Mouse (Mus musculus) CH12.LX (cell line): ENCODE data around the gene Commd3. TPM values are rescaled to one million over a fixed set of nuclear protein-coding genes. Genes with fewer than 3 reads are reported as not detected.

ENCODE experiments used
- DNase-seq: peaks from one replicate; pipeline ENCODE4 v3.0.0-alpha.2; 2013; ENCODE audit errors: extremely low read depth
- H3K27ac ChIP-seq: 2 replicates; pipeline ENCODE4 v1.5.1; 2012; ENCODE audit warnings: low read depth, mild to moderate bottlenecking, control low read depth, moderate library complexity; ENCODE audit not compliant: insufficient read depth
- H3K27me3 ChIP-seq: replicated peaks from 2 replicates; pipeline ENCODE3; 2012; ENCODE audit warnings: inconsistent platforms
- H3K36me3 ChIP-seq, 2 experiments: replicated peaks in 1 of 2; 2 replicates each; pipeline versions ENCODE3 to v1.6.1; 2012; ENCODE audit warnings: inconsistent platforms in 1 of 2, low read length in 1 of 2, mild to moderate bottlenecking in 1 of 2, mixed read lengths in 1 of 2, moderate library complexity in 1 of 2; ENCODE audit not compliant: control insufficient read depth in 1 of 2, insufficient read depth in 1 of 2
- H3K4me1 ChIP-seq, 2 experiments: 2 replicates each; pipeline ENCODE4 v1.6.1; 2012; ENCODE audit warnings: inconsistent platforms in 1 of 2, moderate library complexity in 1 of 2; ENCODE audit not compliant: insufficient read depth in 2 of 2, control insufficient read depth in 1 of 2
- H3K4me2 ChIP-seq: 2 replicates; pipeline ENCODE4 v1.6.1; 2012; ENCODE audit warnings: low read depth, mild to moderate bottlenecking, control low read depth; ENCODE audit not compliant: poor library complexity, insufficient read depth, severe bottlenecking
- H3K4me3 ChIP-seq, 3 experiments: fragments of 150-350 bp in 1 of 3; sonication (generic) in 1 of 3; replicated peaks in 1 of 3; 2 replicates each; pipeline versions ENCODE3 to v1.5.1; 2011 to 2012; ENCODE audit warnings: low read depth in 2 of 3, low read length in 2 of 3, mild to moderate bottlenecking in 2 of 3, moderate library complexity in 2 of 3, control low read depth in 1 of 3, improper control_type of control experiment in 1 of 3, inconsistent platforms in 1 of 3, mixed read lengths in 1 of 3; ENCODE audit not compliant: poor library complexity in 1 of 3
- H3K79me2 ChIP-seq: replicated peaks from 2 replicates; pipeline ENCODE4 v1.6.1; 2012; ENCODE audit warnings: mild to moderate bottlenecking, moderate library complexity; ENCODE audit not compliant: control insufficient read depth, poor library complexity, insufficient read depth, severe bottlenecking; ENCODE audit errors: extremely low read depth
- H3K9ac ChIP-seq: 2 replicates; pipeline ENCODE4 v1.6.1; 2012; ENCODE audit warnings: low read depth, mild to moderate bottlenecking, control low read depth, moderate library complexity; ENCODE audit not compliant: insufficient read depth
- H3K9me3 ChIP-seq: replicated peaks from 2 replicates; pipeline ENCODE3; 2012; ENCODE audit warnings: low read length, inconsistent platforms, mixed read lengths
- BHLHE40 ChIP-seq: IDR thresholded peaks from 2 replicates; pipeline ENCODE4 v1.6.1; 2011; ENCODE audit warnings: mild to moderate bottlenecking, low read depth, low read length, improper control_type of control experiment
- CHD1 ChIP-seq: IDR thresholded peaks from 2 replicates; pipeline ENCODE4 v1.6.1; 2012; ENCODE audit warnings: low read depth, low read length, improper control_type of control experiment, inconsistent platforms
- CTCF ChIP-seq, 2 experiments: IDR thresholded peaks in 1 of 2; conservative IDR thresholded peaks in 1 of 2; 2 replicates each; pipeline ENCODE4 v1.5.1; 2011 to 2012; ENCODE audit warnings: low read depth in 2 of 2, low read length in 2 of 2, improper control_type of control experiment in 1 of 2, inconsistent platforms in 1 of 2, mild to moderate bottlenecking in 1 of 2, moderate library complexity in 1 of 2
- ELF1 ChIP-seq: IDR thresholded peaks from 2 replicates; pipeline ENCODE4 v1.6.1; 2014; ENCODE audit warnings: low read depth, mild to moderate bottlenecking, inconsistent platforms, low read length, improper control_type of control experiment
- IRF4 ChIP-seq: IDR thresholded peaks from 2 replicates; pipeline ENCODE4 v1.6.1; 2014; ENCODE audit warnings: low read depth, mild to moderate bottlenecking, inconsistent platforms, low read length, improper control_type of control experiment
- MEF2A ChIP-seq: IDR thresholded peaks from 2 replicates; pipeline ENCODE4 v1.6.1; 2014; ENCODE audit warnings: low read depth, mild to moderate bottlenecking, inconsistent platforms, low read length, improper control_type of control experiment, borderline replicate concordance
- MYC ChIP-seq: IDR thresholded peaks from 2 replicates; pipeline ENCODE4 v1.6.1; 2011; ENCODE audit warnings: low read depth, mild to moderate bottlenecking, improper control_type of control experiment, low read length
- NELFE ChIP-seq: IDR thresholded peaks from 2 replicates; pipeline ENCODE4 v1.6.1; 2011; ENCODE audit warnings: low read depth, low read length, improper control_type of control experiment
- NRF1 ChIP-seq: IDR thresholded peaks from 2 replicates; pipeline ENCODE4 v1.6.1; 2014; ENCODE audit warnings: low read depth, mild to moderate bottlenecking, inconsistent platforms, low read length, improper control_type of control experiment, moderate library complexity
- POLR2A ChIP-seq: IDR thresholded peaks from 2 replicates; pipeline ENCODE4 v1.6.1; 2011; ENCODE audit warnings: low read depth, mild to moderate bottlenecking, improper control_type of control experiment, low read length
- POLR2AphosphoS2 ChIP-seq: IDR thresholded peaks from 2 replicates; pipeline ENCODE4 v1.6.1; 2011; ENCODE audit warnings: low read depth, low read length, improper control_type of control experiment
- RAD21 ChIP-seq: IDR thresholded peaks from 2 replicates; pipeline ENCODE4 v1.6.1; 2011; ENCODE audit warnings: low read depth, mild to moderate bottlenecking, low read length, improper control_type of control experiment, moderate library complexity
- SIN3A ChIP-seq: IDR thresholded peaks from 2 replicates; pipeline ENCODE4 v1.6.1; 2012; ENCODE audit warnings: low read length, improper control_type of control experiment, inconsistent platforms
- TBP ChIP-seq: conservative IDR thresholded peaks from 2 replicates; pipeline ENCODE4 v1.6.1; 2011; ENCODE audit warnings: low read depth, low read length, improper control_type of control experiment
- TCF12 ChIP-seq: IDR thresholded peaks from 2 replicates; pipeline ENCODE4 v1.6.1; 2014; ENCODE audit warnings: low read depth, mild to moderate bottlenecking, inconsistent platforms, low read length, improper control_type of control experiment
- UBTF ChIP-seq: IDR thresholded peaks from 2 replicates; pipeline ENCODE4 v1.6.1; 2012; ENCODE audit warnings: low read depth, mild to moderate bottlenecking, inconsistent platforms, low read length, improper control_type of control experiment, moderate library complexity
- ZMIZ1 ChIP-seq: IDR thresholded peaks from 2 replicates; pipeline ENCODE4 v1.6.1; 2012; ENCODE audit warnings: low read depth, mild to moderate bottlenecking, inconsistent platforms, low read length, improper control_type of control experiment
- ZNF384 ChIP-seq: IDR thresholded peaks from 2 replicates; pipeline ENCODE4 v1.6.1; 2012; ENCODE audit warnings: low read depth, low read length, improper control_type of control experiment, inconsistent platforms
- dilution Hi-C: fragments of 300-500 bp; cut with MboI; formaldehyde crosslinking; loops from 2 replicates; pipeline ENCODE4 v1.14.3; 2020; ENCODE audit warnings: low sequenced_read_pairs; ENCODE audit not compliant: extremely low pct_unique_long_range_greater_than_20kb, extremely low pct_ligation_motif_present
- in situ Hi-C: fragments of 300-500 bp; cut with MboI; formaldehyde crosslinking; loops from 3 replicates; pipeline ENCODE4 v1.14.3; 2019; ENCODE audit warnings: low sequenced_read_pairs, low pct_ligation_motif_present, low pct_unique_long_range_greater_than_20kb, mixed read lengths
- polyA plus RNA-seq: library from polyadenylated mRNA; unstranded; fragments of >175 nt; gene quantifications from 2 replicates; pipeline ENCODE4 v1.2.1, GENCODE M21; 2012; ENCODE audit warnings: low read depth; ENCODE audit not compliant: insufficient read length
- total RNA-seq, 2 experiments: library from RNA; depleted of rRNA; stranded (reverse); fragments of 300-350 nt in 1 of 2; fragments of >200 nt in 1 of 2; gene quantifications; 2 replicates each; pipeline ENCODE4 v1.2.3; 2012 to 2014

The Commd3 gene
- total and polyA plus RNA-seq, 3 experiments: 116 to 183 (median 149) TPM

DNA sequence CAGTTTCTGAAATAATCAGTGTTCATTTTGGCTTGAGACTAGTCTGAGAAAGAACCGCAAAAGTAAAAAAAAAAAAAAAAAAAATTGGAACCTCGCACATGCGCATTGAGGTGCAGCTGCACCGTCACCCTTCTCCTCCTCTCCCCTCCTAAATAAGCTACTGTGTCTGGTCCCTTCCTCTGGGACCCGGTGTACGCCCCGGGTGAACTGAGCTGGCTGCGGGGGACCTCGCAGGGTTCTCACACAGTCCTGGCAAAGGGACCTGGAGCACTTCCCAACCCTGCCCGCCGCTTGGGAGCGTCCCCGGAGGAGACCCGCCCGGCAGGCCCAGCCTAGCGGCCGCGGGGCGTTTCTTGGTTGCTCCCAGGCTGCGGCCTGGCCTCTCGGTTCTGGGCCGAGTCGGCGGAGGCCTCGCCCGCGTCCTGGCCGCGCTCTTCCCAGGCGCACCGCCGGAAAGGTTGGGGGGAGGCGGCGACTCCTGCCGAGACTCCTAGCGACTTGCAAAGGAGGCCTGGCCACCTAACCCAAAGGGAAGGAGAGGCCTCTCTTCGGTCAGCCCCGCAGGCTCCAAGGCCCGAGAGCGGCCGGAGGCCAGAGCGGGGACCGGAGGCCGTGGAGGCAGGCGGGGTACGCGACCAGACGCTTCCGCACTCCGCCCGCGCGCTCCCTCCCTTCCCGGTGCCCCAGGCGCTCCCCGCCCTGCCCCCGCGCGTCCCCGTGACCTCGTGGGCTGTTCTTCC lies 21.9 kb downstream of the Commd3 start, which contains the start of gene Spag6:
TSS of gene Spag6 (plus strand) at position 162 of the 740 bp plus-strand sequence.
- peaks cover 25% of the 10 kb centered on the region for H3K27me3 ChIP-seq
- in situ Hi-C loops: loop anchor here (25.0 kb wide), 2 partner anchors 307 to 657 kb away; partner anchors contain the start of genes A930004D18Rik, Dnajc1 and Skida1
- dilution Hi-C loops: no loop called here
- H3K36me3 ChIP-seq: no peaks in the 10 kb centered on the region
- peak within 1 kb of the TSS; percentile 91 for H3K27ac ChIP-seq
- H3K4me3 ChIP-seq: peak within 1 kb of the TSS; percentile 74 to 84 (median 83)
- H3K4me1 ChIP-seq: peaks cover 0 to 10% of the 10 kb centered on the region in 2 experiments; a peak in 2 of 4 replicates
- peak within 1 kb of the TSS; percentile 65 for H3K4me2 ChIP-seq
- H3K9ac ChIP-seq: peak within 1 kb of the TSS; percentile 95
- H3K9me3 ChIP-seq: peaks cover 10% of the 10 kb centered on the region
- TF ChIP-seq MYC (peak; percentile 30; the same call in 1 of the 2 replicates), TCF12 (peak; percentile 58; the same call in 1 of the 2 replicates), UBTF (peak; percentile 98; the same call in 1 of the 2 replicates), IRF4 (no peak), CTCF (conservative IDR thresholded peaks at IDR 0.05 in 1 of 2, IDR thresholded peaks at IDR 0.05 in 1 of 2; ENCODE audit: low read depth in 2 of 2, low read length in 2 of 2) (no peak), MEF2A (no peak), TBP (peak; percentile 74; the same call in 1 of the 2 replicates), ZNF384 (peak; percentile 99), NELFE (peak; percentile 76), POLR2AphosphoS2 (peak; percentile 59; the same call in 1 of the 2 replicates), CHD1 (no peak; the same call in 1 of the 2 replicates), ELF1 (peak; percentile 56; the same call in 1 of the 2 replicates), POLR2A (peak; percentile 82), NRF1 (peak; percentile 94), SIN3A (0 out of 2 replicates have a peak, but pooled peaks have one; percentile 9), ZMIZ1 (peak; percentile 44; the same call in 1 of the 2 replicates), RAD21 (no peak)
- TF ChIP-seq, all 38 proteins: peak for 12
- peak; percentile 71 for DNase-seq
- no peaks in the 10 kb centered on the region for H3K79me2 ChIP-seq

DNA sequence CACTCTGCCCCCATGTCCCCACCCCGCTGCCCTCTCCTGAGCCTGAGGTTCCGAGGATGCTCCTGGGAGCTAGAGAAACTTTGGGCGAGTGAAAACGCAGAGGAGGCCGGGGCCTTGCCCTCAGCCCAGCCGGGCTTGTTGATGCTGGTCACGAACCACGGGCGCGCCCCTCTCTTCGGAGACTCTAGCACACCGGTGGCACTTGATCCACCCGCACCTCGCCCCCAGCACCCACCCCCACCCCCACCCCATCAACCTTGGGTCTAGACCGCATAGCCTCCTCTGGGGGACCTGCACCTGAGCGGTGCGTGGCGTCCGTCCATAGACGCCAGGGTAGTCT lies 22.4 kb downstream of the Commd3 start:
- in situ Hi-C loops: loop anchor here (25.0 kb wide), 2 partner anchors 307 to 657 kb away; partner anchors contain the start of genes A930004D18Rik, Dnajc1 and Skida1
- dilution Hi-C loops: no loop called here
- H3K27ac ChIP-seq: peak overlapping the region; percentile 91
- peak overlapping the region; percentile 74 to 84 (median 83) for H3K4me3 ChIP-seq
- peaks cover 5% of the 10 kb centered on the region for H3K9me3 ChIP-seq
- DNase-seq: no peak
- peak overlapping the region; percentile 95 for H3K9ac ChIP-seq
- H3K4me2 ChIP-seq: peak overlapping the region; percentile 65
- no peaks in the 10 kb centered on the region for H3K36me3 ChIP-seq
- H3K79me2 ChIP-seq: no peaks in the 10 kb centered on the region
- H3K27me3 ChIP-seq: peaks cover 25% of the 10 kb centered on the region
- no peak for TF ChIP-seq BHLHE40
- H3K4me1 ChIP-seq: peaks cover 0 to 10% of the 10 kb centered on the region in 2 experiments; a peak in 2 of 4 replicates
